Mouse (Mus musculus) E14TG2a.4 (cell line): ENCODE measurements at regions not wholly inside any gene's neighbourhood (a gene's known extent, or its start where the extent isn't known, plus 50 kb on each side); places are given as distances from the start of the nearest gene placed in this dataset.

ENCODE experiments used
- H3K27me3 ChIP-seq: 2 replicates; pipeline ENCODE4 v1.6.1; 2014; ENCODE audit warnings: low read length, control low read depth; ENCODE audit not compliant: insufficient read depth
- H3K36me3 ChIP-seq: 2 replicates; pipeline ENCODE4 v1.6.1; 2014; ENCODE audit warnings: low read length, control low read depth; ENCODE audit not compliant: insufficient read depth
- H3K4me1 ChIP-seq: replicated peaks from 2 replicates; pipeline ENCODE4 v1.6.1; 2014; ENCODE audit warnings: low read depth, low read length, control low read depth
- H3K4me3 ChIP-seq: replicated peaks from 2 replicates; pipeline ENCODE4 v1.5.1; 2014; ENCODE audit warnings: mild to moderate bottlenecking, low read length
- H3K9me3 ChIP-seq: 2 replicates; pipeline ENCODE4 v1.6.1; 2014; ENCODE audit warnings: low read length, control low read depth
- CTCF ChIP-seq: conservative IDR thresholded peaks from 2 replicates; pipeline ENCODE4 v1.5.1; 2014; ENCODE audit warnings: low read length
- NANOG ChIP-seq: IDR thresholded peaks from 2 replicates; pipeline ENCODE4 v1.6.1; 2014; ENCODE audit warnings: borderline replicate concordance, low read length, mixed read lengths
- POU5F1 ChIP-seq: IDR thresholded peaks from 2 replicates; pipeline ENCODE4 v1.6.1; 2014; ENCODE audit warnings: low read length, borderline replicate concordance

DNA sequence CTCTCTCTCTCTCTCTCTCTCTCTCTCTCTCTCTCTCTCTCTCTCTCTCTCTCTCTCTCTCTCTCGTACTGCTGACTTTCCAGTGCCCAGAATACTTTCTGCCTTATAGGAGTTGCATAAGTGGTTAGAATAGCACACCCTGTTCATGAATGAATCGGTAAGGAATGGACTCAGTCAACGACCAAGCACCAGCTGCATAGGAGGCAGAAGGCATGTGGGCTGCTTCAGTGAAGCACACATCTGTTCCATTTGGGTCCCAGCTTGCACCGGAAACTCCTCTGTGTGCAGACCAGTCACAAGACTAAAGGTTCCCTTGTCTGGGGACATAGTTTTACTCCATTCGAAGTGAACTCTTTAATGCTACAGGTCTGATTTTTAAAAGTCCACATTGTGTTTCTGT, 64.3 kb upstream of the Nphp3 start:
- Histone ChIP-seq H3K27me3 (no peaks in the 10 kb centered on the region; the same call in 1 of the 2 replicates), H3K4me1 (peaks cover 10% of the 10 kb centered on the region), H3K9me3 (no peaks in the 10 kb centered on the region), H3K36me3 (no peaks in the 10 kb centered on the region), H3K4me3 (no peak overlapping the region)
- TF ChIP-seq POU5F1 (no peak), NANOG (no peak), CTCF (no peak)

DNA sequence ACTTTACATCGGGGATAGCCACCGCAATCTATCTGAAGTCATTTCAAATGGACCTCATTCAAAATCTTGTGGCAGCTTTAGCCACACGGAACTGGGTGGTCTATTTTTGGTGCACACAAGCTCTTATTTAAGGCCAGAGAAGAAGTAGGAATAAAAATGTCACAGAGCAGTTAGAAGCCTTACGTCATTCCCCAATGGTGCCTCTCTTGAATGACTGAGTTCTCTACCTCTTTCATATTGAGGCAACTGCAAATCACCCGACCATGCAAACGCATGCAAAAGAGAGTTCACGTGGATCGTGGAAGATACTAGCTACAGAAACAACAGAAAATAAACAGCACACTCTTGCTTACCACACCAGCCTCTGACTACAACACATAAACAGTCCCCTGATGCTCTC, 62.3 kb upstream of the Nphp3 start:
- Histone ChIP-seq H3K36me3 (no peaks in the 10 kb centered on the region), H3K4me1 (peaks cover 10% of the 10 kb centered on the region), H3K9me3 (no peaks in the 10 kb centered on the region), H3K4me3 (no peak overlapping the region), H3K27me3 (no peaks in the 10 kb centered on the region; the same call in 1 of the 2 replicates)
- TF ChIP-seq CTCF, result no peak

DNA sequence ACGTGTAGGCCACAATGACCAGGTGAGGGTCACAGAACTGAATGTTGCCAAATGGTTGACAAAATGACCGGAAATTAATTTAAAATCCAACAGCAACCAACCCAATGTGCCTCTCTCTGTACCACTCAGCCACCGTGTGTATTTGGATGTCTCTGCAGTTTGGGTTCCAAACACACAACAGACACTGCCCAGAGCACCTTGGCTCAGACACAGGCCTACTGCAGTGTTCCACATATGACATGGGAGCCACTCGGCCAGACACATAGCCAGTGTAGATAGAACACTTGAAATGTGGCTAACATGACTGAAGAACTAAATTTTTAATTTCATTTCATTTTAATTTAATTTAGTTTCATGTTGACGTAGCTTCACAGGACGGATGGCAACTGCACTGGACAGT, 61.8 kb upstream of the Nphp3 start:
- Histone ChIP-seq H3K36me3 (no peaks in the 10 kb centered on the region), H3K4me3 (no peak overlapping the region), H3K4me1 (peaks cover 10% of the 10 kb centered on the region), H3K27me3 (no peaks in the 10 kb centered on the region; the same call in 1 of the 2 replicates), H3K9me3 (no peaks in the 10 kb centered on the region)
- no peak for TF ChIP-seq NANOG
- TF ChIP-seq POU5F1, result no peak
- TF ChIP-seq CTCF, result no peak

DNA sequence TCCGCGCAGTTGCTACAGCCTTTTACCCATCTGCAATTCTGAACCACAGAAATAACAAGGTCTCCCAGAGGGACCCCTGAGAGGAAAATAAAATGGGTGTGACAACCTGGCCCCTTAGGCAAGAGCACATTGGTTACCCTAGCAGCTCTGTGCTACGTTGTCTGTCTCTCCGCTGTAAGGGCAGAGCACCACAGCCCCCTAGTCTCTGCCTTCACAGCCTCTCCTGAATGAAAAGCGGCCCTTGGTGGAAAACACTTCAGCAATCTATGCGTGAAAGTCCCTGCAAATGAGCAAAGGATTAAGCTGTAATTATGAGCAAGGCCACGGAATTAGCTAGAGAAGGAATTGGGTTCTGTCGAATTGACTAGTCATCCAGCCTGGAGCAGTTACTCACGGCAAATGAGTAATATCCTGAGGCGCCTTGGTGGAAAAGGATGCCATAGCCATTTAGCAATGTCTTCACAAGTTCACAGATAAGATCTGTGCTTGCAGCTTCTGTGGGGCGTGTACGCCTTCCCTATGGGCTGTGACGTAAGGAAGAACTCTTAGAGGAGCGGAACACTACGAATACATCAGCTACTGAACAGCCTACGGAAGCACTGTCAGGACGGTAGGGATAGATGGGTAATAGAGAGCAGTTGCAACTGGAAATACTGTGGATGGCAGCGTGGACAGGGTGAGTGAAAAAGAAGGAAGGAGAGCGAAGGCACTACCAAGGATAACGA, 61.0 kb upstream of the Nphp3 start:
- H3K9me3 ChIP-seq, result no peaks in the 10 kb centered on the region
- no peaks in the 10 kb centered on the region; the same call in 1 of the 2 replicates for H3K27me3 ChIP-seq
- peaks cover 10% of the 10 kb centered on the region for H3K4me1 ChIP-seq
- no peak for TF ChIP-seq POU5F1
- no peak for TF ChIP-seq NANOG
- no peak for TF ChIP-seq CTCF
- H3K4me3 ChIP-seq, result peak overlapping the region; percentile 43
- no peaks in the 10 kb centered on the region for H3K36me3 ChIP-seq

DNA sequence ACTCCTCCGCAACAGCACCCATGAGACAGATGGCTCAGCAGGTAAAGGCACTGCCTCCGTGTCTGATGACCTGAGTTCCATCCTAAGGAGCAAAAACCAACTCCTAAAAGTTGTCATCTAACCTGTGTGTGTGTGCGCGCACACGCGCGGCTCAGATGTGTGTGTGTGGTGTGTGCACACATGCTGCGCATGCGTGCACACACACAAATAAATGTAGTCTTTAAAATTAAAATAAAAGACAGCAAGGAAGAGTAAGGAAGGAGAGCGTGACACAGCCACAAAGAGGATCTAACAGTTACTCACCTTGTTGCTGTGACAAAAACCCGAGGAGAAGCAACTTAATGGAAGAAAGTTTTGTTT, 60.5 kb upstream of the Nphp3 start:
- Histone ChIP-seq H3K4me3 (peak overlapping the region; percentile 43), H3K4me1 (peaks cover 10% of the 10 kb centered on the region), H3K36me3 (no peaks in the 10 kb centered on the region), H3K9me3 (no peaks in the 10 kb centered on the region), H3K27me3 (no peaks in the 10 kb centered on the region; the same call in 1 of the 2 replicates)
- no peak for TF ChIP-seq POU5F1
- no peak for TF ChIP-seq NANOG
- TF ChIP-seq CTCF, result no peak

DNA sequence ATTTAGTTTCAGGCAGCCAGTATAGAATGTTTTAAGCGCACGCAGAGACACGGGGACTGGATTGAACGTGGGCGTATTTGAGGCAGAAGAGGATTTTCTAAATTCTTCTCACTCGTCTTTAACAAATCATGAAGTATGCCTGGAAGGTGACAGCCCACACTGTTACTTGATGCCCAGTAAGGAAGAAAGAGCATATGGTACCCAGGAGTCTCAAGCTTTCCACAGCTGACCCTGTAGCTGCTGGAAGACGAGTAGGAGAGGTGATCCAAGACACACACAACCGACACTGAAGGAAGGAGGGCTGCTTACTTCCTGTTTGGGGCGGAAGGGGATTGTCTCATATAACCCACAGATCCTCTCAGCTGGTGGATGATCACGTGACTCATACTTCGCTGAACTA, 56.9 kb upstream of the Nphp3 start:
- TF ChIP-seq POU5F1 (no peak), CTCF (no peak), NANOG (no peak)
- Histone ChIP-seq H3K4me3 (no peak overlapping the region), H3K36me3 (no peaks in the 10 kb centered on the region)

DNA sequence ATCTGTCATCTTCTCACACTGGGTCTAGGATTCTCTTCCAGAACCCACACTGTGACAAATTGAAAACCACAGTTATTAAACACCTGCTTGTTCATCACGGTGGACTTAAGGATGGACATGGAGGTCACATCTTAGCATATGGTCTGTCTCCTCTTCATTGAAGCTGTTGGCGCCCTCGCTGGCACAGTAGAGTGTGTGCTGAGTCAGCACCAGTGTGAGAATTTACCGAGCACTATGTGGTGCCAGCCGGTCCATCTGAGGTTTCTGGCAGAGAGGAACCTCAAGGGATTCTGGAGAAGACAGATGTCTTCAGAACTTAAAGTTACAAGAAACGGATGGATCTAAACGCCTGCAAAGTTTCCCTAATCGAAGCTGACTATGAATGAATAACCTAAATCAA, 50.5 kb upstream of the Nphp3 start:
- Histone ChIP-seq H3K4me1 (no peaks in the 10 kb centered on the region), H3K9me3 (peaks cover 5% of the 10 kb centered on the region), H3K27me3 (no peaks in the 10 kb centered on the region), H3K4me3 (no peak overlapping the region), H3K36me3 (no peaks in the 10 kb centered on the region)
- TF ChIP-seq CTCF (no peak), POU5F1 (no peak), NANOG (no peak)

More for the DNA sequence above, 56.9 kb upstream of the Nphp3 start:
- Histone ChIP-seq H3K27me3 (no peaks in the 10 kb centered on the region; the same call in 1 of the 2 replicates), H3K4me1 (peaks cover 10% of the 10 kb centered on the region), H3K9me3 (no peaks in the 10 kb centered on the region)
